Mouse (Mus musculus) intestine, postnatal 0 days (tissue): ENCODE measurements at regions not wholly inside any gene's neighbourhood (a gene's known extent, or its start where the extent isn't known, plus 50 kb on each side); places are given as distances from the start of the nearest gene placed in this dataset.
A peak's percentile ranks its signal among the peaks of the same experiment; 100 is the strongest.

Experiments
- ATAC-seq: fragments of 200-750 bp; cut with Nextera tagmentation; 2 replicates; pipeline ENCODE4 v1.8.0; 2017; ENCODE audit warnings: mild to moderate bottlenecking, moderate TSS enrichment, moderate library complexity
- H3K27ac ChIP-seq: fragments of 300-500 bp; sonication (generic); 2 replicates; pipeline ENCODE4 v1.5.1; 2014; ENCODE audit warnings: mild to moderate bottlenecking, low read depth, low read length, moderate library complexity
- H3K27me3 ChIP-seq: fragments of 300-500 bp; sonication (generic); replicated peaks from 2 replicates; pipeline ENCODE4 v1.6.1; 2014; ENCODE audit warnings: low read length, mixed read lengths; ENCODE audit not compliant: control insufficient read depth, insufficient read depth
- H3K36me3 ChIP-seq: fragments of 300-500 bp; sonication (generic); 2 replicates; pipeline ENCODE4 v1.6.1; 2014; ENCODE audit warnings: mild to moderate bottlenecking, moderate library complexity; ENCODE audit not compliant: control insufficient read depth, insufficient read depth
- H3K4me1 ChIP-seq: fragments of 300-500 bp; sonication (generic); replicated peaks from 2 replicates; pipeline ENCODE4 v1.6.1; 2014; ENCODE audit warnings: antibody characterized with exemption, low read length, mixed read lengths; ENCODE audit not compliant: control insufficient read depth, insufficient read depth
- H3K4me2 ChIP-seq: fragments of 300-500 bp; sonication (generic); replicated peaks from 2 replicates; pipeline ENCODE4 v1.6.1; 2014; ENCODE audit warnings: low read depth, mild to moderate bottlenecking, moderate library complexity
- H3K4me3 ChIP-seq: fragments of 300-500 bp; sonication (generic); 2 replicates; pipeline ENCODE4 v1.5.1; 2014; ENCODE audit warnings: low read depth, low read length
- H3K9ac ChIP-seq: fragments of 300-500 bp; sonication (generic); 2 replicates; pipeline ENCODE4 v1.6.1; 2014; ENCODE audit warnings: mild to moderate bottlenecking, low read depth, low read length
- H3K9me3 ChIP-seq: fragments of 300-500 bp; sonication (generic); 2 replicates; pipeline ENCODE4 v1.6.1; 2016; ENCODE audit warnings: mixed run types; ENCODE audit not compliant: control insufficient read depth
- CTCF ChIP-seq: sonication (generic); IDR thresholded peaks from 2 replicates; pipeline ENCODE4 v1.5.1; 2016; ENCODE audit warnings: low read depth, mild to moderate bottlenecking, control low read depth, antibody characterized with exemption, moderate library complexity
- WGBS: fragments of 180-500 bp; shearing (Covaris S2); extraction: QIAGEN DNeasy Blood & Tissue Kit; methylation state at CpG from one replicate; pipeline ENCODE4 v1.1.7; 2014; 5-methylcytosine and 5-hydroxymethylcytosine counted together

- peak; percentile 69 for ATAC-seq
- no peak for TF ChIP-seq CTCF
- peak overlapping the region; percentile 70 for H3K27ac ChIP-seq
Observed at GRCm38 (mm10) chr12:39952854-39953253, 85.0 kb downstream of the Arl4a start.

GRCm38 (mm10) chr12:39951911-39952310 is 85.9 kb downstream of the Arl4a start:
- peak overlapping the region; percentile 70 for H3K27ac ChIP-seq
- 69% methylated on average over 6 of the region's 6 CpGs for WGBS
- peak; percentile 26 for ATAC-seq

More at GRCm38 (mm10) chr12:39952854-39953253, 85.0 kb downstream of the Arl4a start:
- 33% methylated on average over 4 of the region's 4 CpGs for WGBS
- H3K4me2 ChIP-seq: no peak overlapping the region
- H3K4me3 ChIP-seq: no peak overlapping the region
- H3K36me3 ChIP-seq: no peaks in the 10 kb centered on the region
- no peak overlapping the region for H3K9ac ChIP-seq
- H3K9me3 ChIP-seq: no peaks in the 10 kb centered on the region
- no peaks in the 10 kb centered on the region for H3K4me1 ChIP-seq
- no peaks in the 10 kb centered on the region for H3K27me3 ChIP-seq

GRCm38 (mm10) chr12:39950270-39950801 is 87.5 kb downstream of the Arl4a start:
- Histone ChIP-seq H3K27me3 (no peaks in the 10 kb centered on the region), H3K4me1 (no peaks in the 10 kb centered on the region), H3K36me3 (no peaks in the 10 kb centered on the region), H3K27ac (peak overlapping the region; percentile 50), H3K9ac (no peak overlapping the region), H3K9me3 (no peaks in the 10 kb centered on the region), H3K4me3 (no peak overlapping the region), H3K4me2 (no peak overlapping the region)
- no peak for TF ChIP-seq CTCF
- ATAC-seq: peak; percentile 92
- 36% methylated on average over 7 of the region's 7 CpGs for WGBS

More at GRCm38 (mm10) chr12:39951911-39952310, 85.9 kb downstream of the Arl4a start:
- H3K9ac ChIP-seq: no peak overlapping the region
- TF ChIP-seq CTCF: no peak
- H3K27me3 ChIP-seq: no peaks in the 10 kb centered on the region
- no peak overlapping the region for H3K4me3 ChIP-seq
- no peak overlapping the region for H3K4me2 ChIP-seq
- H3K36me3 ChIP-seq: no peaks in the 10 kb centered on the region
- no peaks in the 10 kb centered on the region for H3K9me3 ChIP-seq
- H3K4me1 ChIP-seq: no peaks in the 10 kb centered on the region

GRCm38 (mm10) chr12:39942910-39943309 is 94.9 kb downstream of the Arl4a start:
- no peak for ATAC-seq
- 67% methylated on average over 5 of the region's 5 CpGs for WGBS
- Histone ChIP-seq H3K4me3 (no peak overlapping the region), H3K9ac (no peak overlapping the region), H3K27ac (no peak overlapping the region), H3K36me3 (no peaks in the 10 kb centered on the region), H3K4me1 (0 out of 2 replicates have a peak, but pooled peaks cover 4% of the 10 kb centered on the region), H3K4me2 (no peak overlapping the region), H3K27me3 (no peaks in the 10 kb centered on the region), H3K9me3 (no peaks in the 10 kb centered on the region)
- no peak for TF ChIP-seq CTCF

- peak; percentile 71 for ATAC-seq
- TF ChIP-seq CTCF: no peak
- H3K4me1 ChIP-seq: 0 out of 2 replicates have a peak, but pooled peaks cover 6% of the 10 kb centered on the region
- no peak overlapping the region for H3K9ac ChIP-seq
- H3K36me3 ChIP-seq: no peaks in the 10 kb centered on the region
- no peak overlapping the region for H3K27ac ChIP-seq
- H3K9me3 ChIP-seq: no peaks in the 10 kb centered on the region
- 45% methylated on average over 1 of the region's 1 CpGs for WGBS
- H3K4me3 ChIP-seq: no peak overlapping the region
- no peak overlapping the region for H3K4me2 ChIP-seq
- H3K27me3 ChIP-seq: no peaks in the 10 kb centered on the region
Observed at GRCm38 (mm10) chr12:39941162-39941561, 96.7 kb downstream of the Arl4a start.

- no peaks in the 10 kb centered on the region for H3K36me3 ChIP-seq
- no peak overlapping the region for H3K9ac ChIP-seq
- no peaks in the 10 kb centered on the region for H3K27me3 ChIP-seq
- no peaks in the 10 kb centered on the region for H3K9me3 ChIP-seq
- ATAC-seq: no peak
- no peak overlapping the region for H3K27ac ChIP-seq
- H3K4me1 ChIP-seq: peaks cover 8% of the 10 kb centered on the region; the same call in 1 of the 2 replicates
- no peak for TF ChIP-seq CTCF
- no peak overlapping the region for H3K4me2 ChIP-seq
- H3K4me3 ChIP-seq: no peak overlapping the region
Observed at GRCm38 (mm10) chr12:39939017-39939416, 98.8 kb downstream of the Arl4a start.
